Mouse (Mus musculus): ENCODE data around the gene Rnf144a. TPM values are rescaled to one million over a fixed set of nuclear protein-coding genes. Genes with fewer than 3 reads are reported as not detected.
A peak's percentile ranks its signal among the peaks of the same experiment; 100 is the strongest.
"Not testable (repeated sequence)": the region's sequence is repeated elsewhere in the genome, so short reads cannot be mapped to it uniquely, and the experiment has no call there.

The Rnf144a gene
- total RNA-seq, 1 experiment from 2014 or later = 68.8 TPM

GRCm38 (mm10) chr12:26299515-26300090 lies 115.5 kb downstream of the Rnf144a start:
- ATAC-seq (replicated peaks in 1 of 2; ENCODE audit: insufficient read depth in 1 of 2, low FRiP score in 2 of 2, low TSS enrichment in 1 of 2, low read depth in 1 of 2, poor library complexity in 2 of 2, severe bottlenecking in 2 of 2) = no peak

- ATAC-seq (replicated peaks in 1 of 2; ENCODE audit: insufficient read depth in 1 of 2, low FRiP score in 2 of 2, low TSS enrichment in 1 of 2, low read depth in 1 of 2, poor library complexity in 2 of 2, severe bottlenecking in 2 of 2) = not testable (repeated sequence)
These were observed 119.1 kb downstream of the Rnf144a start for GRCm38 (mm10) chr12:26295995-26296394.

- 0 out of 4 replicates have a peak, but pooled peaks of 1 of the 2 experiments have one; percentile 31 for ATAC-seq (replicated peaks in 1 of 2; ENCODE audit: insufficient read depth in 1 of 2, low FRiP score in 2 of 2, low TSS enrichment in 1 of 2, low read depth in 1 of 2, poor library complexity in 2 of 2, severe bottlenecking in 2 of 2)
These were observed 125.9 kb downstream of the Rnf144a start for GRCm38 (mm10) chr12:26289200-26289599.

- no peak for ATAC-seq (replicated peaks in 1 of 2; ENCODE audit: insufficient read depth in 1 of 2, low FRiP score in 2 of 2, low TSS enrichment in 1 of 2, low read depth in 1 of 2, poor library complexity in 2 of 2, severe bottlenecking in 2 of 2)
These were observed 126.7 kb downstream of the Rnf144a start for GRCm38 (mm10) chr12:26288347-26288746.

GRCm38 (mm10) chr12:26285939-26286338 lies 129.1 kb downstream of the Rnf144a start:
- ATAC-seq (replicated peaks in 1 of 2; ENCODE audit: insufficient read depth in 1 of 2, low FRiP score in 2 of 2, low TSS enrichment in 1 of 2, low read depth in 1 of 2, poor library complexity in 2 of 2, severe bottlenecking in 2 of 2) = no peak

GRCm38 (mm10) chr12:26285460-26285859 lies 129.6 kb downstream of the Rnf144a start:
- ATAC-seq (replicated peaks in 1 of 2; ENCODE audit: insufficient read depth in 1 of 2, low FRiP score in 2 of 2, low TSS enrichment in 1 of 2, low read depth in 1 of 2, poor library complexity in 2 of 2, severe bottlenecking in 2 of 2) = no peak

GRCm38 (mm10) chr12:26280719-26281480 lies 134.2 kb downstream of the Rnf144a start:
- ATAC-seq (replicated peaks in 1 of 2; ENCODE audit: insufficient read depth in 1 of 2, low FRiP score in 2 of 2, low TSS enrichment in 1 of 2, low read depth in 1 of 2, poor library complexity in 2 of 2, severe bottlenecking in 2 of 2) = peak; percentile 29 to 47; a peak in 2 of 4 replicates

- ATAC-seq (replicated peaks in 1 of 2; ENCODE audit: insufficient read depth in 1 of 2, low FRiP score in 2 of 2, low TSS enrichment in 1 of 2, low read depth in 1 of 2, poor library complexity in 2 of 2, severe bottlenecking in 2 of 2) = peak; percentile 63 to 67; a peak in 3 of 4 replicates
These were observed 137.9 kb downstream of the Rnf144a start for GRCm38 (mm10) chr12:26277002-26277669.

- no peak for ATAC-seq (replicated peaks in 1 of 2; ENCODE audit: insufficient read depth in 1 of 2, low FRiP score in 2 of 2, low TSS enrichment in 1 of 2, low read depth in 1 of 2, poor library complexity in 2 of 2, severe bottlenecking in 2 of 2)
These were observed 138.5 kb downstream of the Rnf144a start for GRCm38 (mm10) chr12:26276556-26276955.

Other genes with a start within 250 kb of the Rnf144a start
- 8.9 and 13.1 TPM in 2 replicates for gene Rsad2, start 41.2 kb upstream of the Rnf144a start, total RNA-seq (2017)
- 15.5 and 20.9 TPM in 2 replicates for gene Cmpk2, start 54.0 kb upstream of the Rnf144a start, total RNA-seq (2017)